Mouse (Mus musculus): Measurements from ENCODE around the gene Calhm1. TPM values are rescaled to one million over a fixed set of nuclear protein-coding genes. Genes with fewer than 3 reads are reported as not detected.
A peak's percentile ranks its signal among the peaks of the same experiment; 100 is the strongest.

The Calhm1 gene
- polyA plus RNA-seq, 1 experiment from 2014 or later = not detected

- 35% methylated on average over 3 of the region's 3 CpGs for WGBS
- H3K9ac ChIP-seq (ENCODE audit: low read depth, low read length) = no peak overlapping the region
- ATAC-seq (ENCODE audit: low read depth) (no peak), DNase-seq (ENCODE audit: low spot score) (no peak)
- H3K4me3 ChIP-seq (ENCODE audit: low read depth, low read length) = no peak overlapping the region
- no peaks in the 10 kb centered on the region for H3K27me3 ChIP-seq (replicated peaks; ENCODE audit: control insufficient read depth, insufficient read depth, low read length)
- no peaks in the 10 kb centered on the region for H3K9me3 ChIP-seq (ENCODE audit: control insufficient read depth, low read length)
- no peaks in the 10 kb centered on the region for H3K36me3 ChIP-seq (ENCODE audit: control insufficient read depth, insufficient read depth, low read length)
- no peaks in the 10 kb centered on the region; the same call in none of the 2 replicates for H3K4me1 ChIP-seq (ENCODE audit: control insufficient read depth, insufficient read depth, low read length)
- no peak overlapping the region for H3K4me2 ChIP-seq (ENCODE audit: low read depth, low read length)
- H3K27ac ChIP-seq (replicated peaks; ENCODE audit: low read depth, low read length) = no peak overlapping the region
These were observed 22.7 kb upstream of the Calhm1 start for GRCm38 (mm10) chr19:47166758-47167157.

DNA sequence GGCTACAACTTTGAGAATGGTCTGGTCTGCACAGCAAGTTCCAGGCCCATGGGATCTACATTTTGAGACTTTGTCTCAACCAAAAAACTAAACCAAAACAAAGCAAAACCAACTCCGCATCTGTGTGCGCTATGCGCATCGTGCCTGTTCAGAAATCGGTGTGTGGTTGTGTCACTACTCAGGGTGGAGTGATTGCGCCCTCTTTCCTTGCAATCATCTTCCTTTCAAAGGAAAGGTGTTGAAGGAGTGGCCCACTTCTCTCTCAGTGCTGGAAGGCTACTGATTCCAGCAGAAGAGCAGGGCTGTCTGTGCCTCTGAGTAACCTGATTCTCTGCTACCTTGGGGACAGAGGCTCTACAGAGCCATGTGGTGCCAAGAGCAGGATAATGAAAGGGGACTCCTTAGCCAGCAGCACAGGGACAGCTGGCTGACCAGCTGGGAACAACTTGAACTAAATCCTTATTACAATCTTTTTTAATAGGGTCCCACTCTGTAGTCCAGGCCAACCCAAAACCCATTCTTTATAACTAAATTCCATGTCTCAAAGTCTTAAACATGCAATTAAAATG is 19.2 kb upstream of the Calhm1 start:
- H3K9me3 ChIP-seq (ENCODE audit: control insufficient read depth, low read length) = no peaks in the 10 kb centered on the region
- no peak overlapping the region for H3K27ac ChIP-seq (replicated peaks; ENCODE audit: low read depth, low read length)
- DNase-seq (ENCODE audit: low spot score) (peak; percentile 70), ATAC-seq (ENCODE audit: low read depth) (peak; percentile 88)
- H3K4me2 ChIP-seq (ENCODE audit: low read depth, low read length) = no peak overlapping the region
- H3K9ac ChIP-seq (ENCODE audit: low read depth, low read length) = no peak overlapping the region
- 81% methylated on average over 6 of the region's 6 CpGs for WGBS
- no peaks in the 10 kb centered on the region for H3K27me3 ChIP-seq (replicated peaks; ENCODE audit: control insufficient read depth, insufficient read depth, low read length)
- no peaks in the 10 kb centered on the region; the same call in none of the 2 replicates for H3K4me1 ChIP-seq (ENCODE audit: control insufficient read depth, insufficient read depth, low read length)
- H3K4me3 ChIP-seq (ENCODE audit: low read depth, low read length) = no peak overlapping the region
- H3K36me3 ChIP-seq (ENCODE audit: control insufficient read depth, insufficient read depth, low read length) = no peaks in the 10 kb centered on the region

DNA sequence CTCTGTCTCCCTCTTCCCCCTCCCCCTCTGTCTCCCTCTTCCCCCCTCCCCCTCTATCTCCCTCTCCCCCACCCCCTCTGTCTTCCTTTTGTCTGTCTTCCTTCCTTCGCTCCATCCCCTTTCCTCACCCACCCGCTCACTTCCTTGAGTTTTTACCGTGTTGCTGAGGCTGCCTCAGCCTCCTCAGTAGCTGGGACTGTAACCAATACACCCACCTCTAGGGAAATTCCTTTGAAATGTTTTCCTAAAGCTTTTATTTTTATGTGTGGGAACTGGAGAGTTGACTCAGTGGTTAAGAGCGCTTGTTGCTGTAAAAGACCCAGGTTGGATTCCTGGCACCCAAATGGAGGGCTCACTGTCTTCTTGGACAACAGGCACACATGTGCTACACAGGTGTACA is 17.6 kb upstream of the Calhm1 start:
- WGBS = 56% methylated on average over 4 of the region's 4 CpGs
- no peak overlapping the region for H3K27ac ChIP-seq (replicated peaks; ENCODE audit: low read depth, low read length)
- no peaks in the 10 kb centered on the region for H3K9me3 ChIP-seq (ENCODE audit: control insufficient read depth, low read length)
- no peaks in the 10 kb centered on the region for H3K27me3 ChIP-seq (replicated peaks; ENCODE audit: control insufficient read depth, insufficient read depth, low read length)
- no peaks in the 10 kb centered on the region for H3K4me1 ChIP-seq (ENCODE audit: control insufficient read depth, insufficient read depth, low read length)
- no peaks in the 10 kb centered on the region for H3K36me3 ChIP-seq (ENCODE audit: control insufficient read depth, insufficient read depth, low read length)
- no peak for DNase-seq (ENCODE audit: low spot score)
- no peak overlapping the region for H3K9ac ChIP-seq (ENCODE audit: low read depth, low read length)
- no peak overlapping the region for H3K4me3 ChIP-seq (ENCODE audit: low read depth, low read length)
- ATAC-seq (ENCODE audit: low read depth) = no peak
- H3K4me2 ChIP-seq (ENCODE audit: low read depth, low read length) = no peak overlapping the region

DNA sequence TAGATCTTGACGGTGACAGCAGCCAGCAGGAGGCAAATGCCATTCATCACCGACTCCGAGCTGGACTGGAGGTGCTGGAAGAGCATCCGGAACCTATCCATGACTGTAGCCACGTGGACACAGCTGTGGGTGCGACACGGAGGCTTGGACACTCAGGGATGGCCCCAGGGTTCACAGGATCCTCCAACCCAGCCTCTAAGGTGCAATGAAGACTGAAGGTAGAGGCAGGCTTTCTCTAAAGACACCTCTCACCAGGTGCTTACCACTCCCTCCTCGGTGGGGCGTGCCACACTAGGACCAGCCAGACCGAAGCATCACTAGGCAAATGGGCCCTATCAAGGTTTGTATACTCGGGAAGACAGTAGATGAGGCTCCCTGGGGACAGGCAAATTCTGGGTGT is 13.6 kb upstream of the Calhm1 start, which contains the start of gene Calhm3:
Gene Calhm3 (minus strand): TSS at position 101 of the 400 bp plus-strand sequence.
- DNase-seq (ENCODE audit: low spot score) = no peak
- Histone ChIP-seq H3K27ac (replicated peaks; ENCODE audit: low read depth, low read length) (no peak within 1 kb of the TSS), H3K27me3 (replicated peaks; ENCODE audit: control insufficient read depth, insufficient read depth, low read length) (no peaks in the 10 kb centered on the region), H3K9ac (ENCODE audit: low read depth, low read length) (no peak within 1 kb of the TSS), H3K4me2 (ENCODE audit: low read depth, low read length) (no peak within 1 kb of the TSS), H3K36me3 (ENCODE audit: control insufficient read depth, insufficient read depth, low read length) (no peaks in the 10 kb centered on the region), H3K4me3 (ENCODE audit: low read depth, low read length) (no peak within 1 kb of the TSS), H3K4me1 (ENCODE audit: control insufficient read depth, insufficient read depth, low read length) (no peaks in the 10 kb centered on the region), H3K9me3 (ENCODE audit: control insufficient read depth, low read length) (no peaks in the 10 kb centered on the region)
- ATAC-seq (ENCODE audit: low read depth) = no peak
- 75% methylated on average over 11 of the region's 11 CpGs for WGBS

- no peaks in the 10 kb centered on the region for H3K4me1 ChIP-seq (ENCODE audit: control insufficient read depth, insufficient read depth, low read length)
- no peaks in the 10 kb centered on the region for H3K27me3 ChIP-seq (replicated peaks; ENCODE audit: control insufficient read depth, insufficient read depth, low read length)
- ATAC-seq (ENCODE audit: low read depth) = no peak
- H3K4me2 ChIP-seq (ENCODE audit: low read depth, low read length) = no peak overlapping the region
- no peak for DNase-seq (ENCODE audit: low spot score)
- H3K9ac ChIP-seq (ENCODE audit: low read depth, low read length) = no peak overlapping the region
- H3K9me3 ChIP-seq (ENCODE audit: control insufficient read depth, low read length) = no peaks in the 10 kb centered on the region
- H3K36me3 ChIP-seq (ENCODE audit: control insufficient read depth, insufficient read depth, low read length) = no peaks in the 10 kb centered on the region
- WGBS = 86% methylated on average over 7 of the region's 7 CpGs
- no peak overlapping the region for H3K27ac ChIP-seq (replicated peaks; ENCODE audit: low read depth, low read length)
- no peak overlapping the region for H3K4me3 ChIP-seq (ENCODE audit: low read depth, low read length)
These were observed 9.7 kb upstream of the Calhm1 start for GRCm38 (mm10) chr19:47153767-47154166.

- peak overlapping the region; percentile 52 for H3K4me2 ChIP-seq (ENCODE audit: low read depth, low read length)
- WGBS = 56% methylated on average over 12 of the region's 12 CpGs
- no peak overlapping the region for H3K27ac ChIP-seq (replicated peaks; ENCODE audit: low read depth, low read length)
- DNase-seq (ENCODE audit: low spot score) (no peak), ATAC-seq (ENCODE audit: low read depth) (no peak)
- peak overlapping the region; percentile 24; the same call in 1 of the 2 replicates for H3K4me3 ChIP-seq (ENCODE audit: low read depth, low read length)
- no peaks in the 10 kb centered on the region for H3K36me3 ChIP-seq (ENCODE audit: control insufficient read depth, insufficient read depth, low read length)
- peak overlapping the region; percentile 45 for H3K9ac ChIP-seq (ENCODE audit: low read depth, low read length)
- H3K27me3 ChIP-seq (replicated peaks; ENCODE audit: control insufficient read depth, insufficient read depth, low read length) = no peaks in the 10 kb centered on the region
- no peaks in the 10 kb centered on the region for H3K4me1 ChIP-seq (ENCODE audit: control insufficient read depth, insufficient read depth, low read length)
- H3K9me3 ChIP-seq (ENCODE audit: control insufficient read depth, low read length) = no peaks in the 10 kb centered on the region
These were observed 8.0 kb upstream of the Calhm1 start for GRCm38 (mm10) chr19:47152062-47152369.

DNA sequence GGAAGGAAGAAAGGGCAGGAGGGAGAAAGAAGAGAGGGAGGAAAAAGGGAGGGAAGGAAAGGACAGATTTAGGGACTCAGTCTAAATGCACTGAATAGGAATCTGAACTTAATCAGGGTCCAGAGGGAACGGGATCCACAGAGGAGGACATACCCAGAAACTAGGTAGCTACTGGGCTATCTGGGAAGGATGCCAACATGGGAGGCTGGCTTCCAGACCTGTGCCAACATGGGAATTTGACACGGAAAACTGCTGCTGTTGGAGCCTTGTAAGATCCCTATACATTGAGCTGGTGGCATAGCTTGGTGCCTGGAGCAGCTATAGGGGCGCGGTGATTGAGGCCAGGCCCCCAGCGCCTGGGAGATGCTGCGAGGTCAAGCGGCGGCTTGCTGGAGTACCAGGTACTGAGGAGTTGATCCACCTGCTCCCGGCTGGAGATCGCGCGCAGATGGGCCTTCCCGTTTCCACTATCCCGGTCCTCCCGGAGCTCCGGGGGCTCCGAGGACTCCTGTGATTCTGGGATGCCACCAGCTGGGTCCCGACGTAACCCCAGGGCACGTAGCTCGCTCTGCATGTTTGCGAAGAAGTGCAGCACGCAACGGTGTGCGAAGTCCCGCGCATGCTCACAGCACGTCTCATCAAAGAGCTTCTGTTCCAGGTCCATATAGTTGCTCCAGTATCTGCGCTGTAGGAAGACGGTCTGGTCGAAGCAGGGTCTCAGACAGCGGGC is 7.4 kb upstream of the Calhm1 start:
- DNase-seq (ENCODE audit: low spot score) (peak; percentile 48), ATAC-seq (ENCODE audit: low read depth) (no peak)
- 29% methylated on average over 22 of the region's 32 CpGs for WGBS
- Histone ChIP-seq H3K36me3 (ENCODE audit: control insufficient read depth, insufficient read depth, low read length) (no peaks in the 10 kb centered on the region), H3K4me3 (ENCODE audit: low read depth, low read length) (peak overlapping the region; percentile 24; the same call in 1 of the 2 replicates), H3K4me1 (ENCODE audit: control insufficient read depth, insufficient read depth, low read length) (no peaks in the 10 kb centered on the region), H3K27ac (replicated peaks; ENCODE audit: low read depth, low read length) (no peak overlapping the region), H3K9me3 (ENCODE audit: control insufficient read depth, low read length) (no peaks in the 10 kb centered on the region), H3K27me3 (replicated peaks; ENCODE audit: control insufficient read depth, insufficient read depth, low read length) (no peaks in the 10 kb centered on the region), H3K9ac (ENCODE audit: low read depth, low read length) (peak overlapping the region; percentile 45), H3K4me2 (ENCODE audit: low read depth, low read length) (peak overlapping the region; percentile 52)

GRCm38 (mm10) chr19:47149854-47150253 is 5.8 kb upstream of the Calhm1 start:
- no peak for ATAC-seq (ENCODE audit: low read depth)
- Histone ChIP-seq H3K4me3 (ENCODE audit: low read depth, low read length) (no peak overlapping the region), H3K9me3 (ENCODE audit: control insufficient read depth, low read length) (no peaks in the 10 kb centered on the region), H3K36me3 (ENCODE audit: control insufficient read depth, insufficient read depth, low read length) (no peaks in the 10 kb centered on the region), H3K27me3 (replicated peaks; ENCODE audit: control insufficient read depth, insufficient read depth, low read length) (no peaks in the 10 kb centered on the region), H3K4me2 (ENCODE audit: low read depth, low read length) (no peak overlapping the region), H3K4me1 (ENCODE audit: control insufficient read depth, insufficient read depth, low read length) (no peaks in the 10 kb centered on the region), H3K9ac (ENCODE audit: low read depth, low read length) (no peak overlapping the region), H3K27ac (replicated peaks; ENCODE audit: low read depth, low read length) (no peak overlapping the region)
- no peak for DNase-seq (ENCODE audit: low spot score)
- 20% methylated on average over 4 of the region's 4 CpGs for WGBS

Data from embryonic facial prominence, embryonic 14.5 days (tissue).